In the genomic region with DNA sequence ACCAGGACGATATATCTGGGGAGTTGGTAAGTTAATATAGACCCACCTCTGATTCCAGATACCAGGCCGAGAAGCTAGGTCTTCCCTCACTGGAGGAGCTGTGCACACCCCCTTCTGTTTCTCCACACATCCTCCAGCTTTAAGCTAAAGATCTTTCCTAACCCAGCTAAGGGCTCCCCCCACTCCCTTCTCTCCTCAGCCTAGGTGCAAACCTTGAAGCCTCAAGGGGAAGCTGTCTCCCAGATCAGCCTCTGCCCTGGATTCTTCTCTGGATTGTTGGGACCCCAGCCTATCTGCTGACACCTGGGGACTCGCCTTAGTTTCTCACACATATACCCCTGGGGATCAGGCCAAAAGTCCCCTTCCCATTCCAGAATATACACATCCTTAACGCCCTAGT, we compare ENCODE assay signal across 8 mouse cellular contexts. TPM values are rescaled to one million over a fixed set of nuclear protein-coding genes. Genes with fewer than 3 reads are reported as not detected.
A peak's percentile ranks its signal among the peaks of the same experiment; 100 is the strongest.
DNase-seq lines count a peak whose midpoint lies in the region; ATAC-seq and TF ChIP-seq lines count a peak whose summit lies in the region.

No protein-coding gene starts in this region.

- peak overlapping the region; percentile 96 for H3K4me3 ChIP-seq in cerebellum, adult 2 months (replicated peaks; ENCODE audit: insufficient read depth, low read depth, low read length)
- H3K4me3 ChIP-seq in liver, embryonic 11.5 days (ENCODE audit: low read depth, low read length) = peak overlapping the region; percentile 52; the same call in 1 of the 2 replicates
- H3K4me3 ChIP-seq in liver, embryonic 12.5 days = no peak overlapping the region
- H3K4me3 ChIP-seq in intestine, embryonic 16.5 days (ENCODE audit: low read length) = peak overlapping the region; percentile 65

- peaks cover 5% of the 10 kb centered on the region; the same call in 1 of the 2 replicates for H3K4me1 ChIP-seq in cerebellum, adult 2 months (ENCODE audit: control insufficient read depth, insufficient read depth, low read length)
- peaks cover 3% of the 10 kb centered on the region for H3K4me1 ChIP-seq in liver, embryonic 11.5 days (replicated peaks; ENCODE audit: control insufficient read depth, insufficient read depth, low read length)
- 0 out of 2 replicates have a peak, but pooled peaks cover 4% of the 10 kb centered on the region for H3K4me1 ChIP-seq in liver, embryonic 12.5 days
- H3K4me1 ChIP-seq in intestine, embryonic 16.5 days (ENCODE audit: control insufficient read depth, insufficient read depth, low read length) = peaks cover 14% of the 10 kb centered on the region; the same call in 1 of the 2 replicates

- H3K27ac ChIP-seq in cerebellum, adult 2 months (ENCODE audit: insufficient read depth, low read length) = peak overlapping the region; percentile 86
- no peak overlapping the region for H3K27ac ChIP-seq in liver, embryonic 11.5 days (ENCODE audit: low read depth, low read length)
- H3K27ac ChIP-seq in liver, embryonic 12.5 days = no peak overlapping the region
- H3K27ac ChIP-seq in intestine, embryonic 16.5 days (ENCODE audit: low read length) = no peak overlapping the region

- no peaks in the 10 kb centered on the region for H3K27me3 ChIP-seq in cerebellum, adult 2 months (ENCODE audit: control insufficient read depth, insufficient read depth, low read length)
- H3K27me3 ChIP-seq in liver, embryonic 11.5 days (replicated peaks; ENCODE audit: control insufficient read depth, insufficient read depth, low read length) = peaks cover 25% of the 10 kb centered on the region
- H3K27me3 ChIP-seq in liver, embryonic 12.5 days (replicated peaks) = peaks cover 35% of the 10 kb centered on the region
- H3K27me3 ChIP-seq in intestine, embryonic 16.5 days (replicated peaks; ENCODE audit: control insufficient read depth, insufficient read depth, low read length) = 0 out of 2 replicates have a peak, but pooled peaks cover 3% of the 10 kb centered on the region

- no peak for TF ChIP-seq CTCF in cerebellum, adult 2 months (IDR thresholded peaks at IDR 0.05; ENCODE audit: borderline replicate concordance, insufficient read depth, low read depth, low read length)

- TF ChIP-seq POLR2A in cerebellum, adult 2 months (IDR thresholded peaks at IDR 0.05; ENCODE audit: borderline replicate concordance, insufficient read depth, low read length) = no peak

- H3K9me3 ChIP-seq in liver, embryonic 11.5 days (ENCODE audit: control insufficient read depth, low read length) = no peaks in the 10 kb centered on the region
- no peaks in the 10 kb centered on the region for H3K9me3 ChIP-seq in liver, embryonic 12.5 days (replicated peaks)
- no peaks in the 10 kb centered on the region for H3K9me3 ChIP-seq in intestine, embryonic 16.5 days (ENCODE audit: control insufficient read depth, low read length)

- 11% methylated on average over 4 of the region's 4 CpGs for WGBS in cerebellum, adult 2 months
- 41% methylated on average over 4 of the region's 4 CpGs for WGBS in liver, embryonic 11.5 days
- WGBS in liver, embryonic 12.5 days (ENCODE audit: insufficient replicate concordance) = 49% methylated on average over 4 of the region's 4 CpGs
- 45% methylated on average over 4 of the region's 4 CpGs for WGBS in intestine, embryonic 16.5 days

- DNase-seq in cerebellum, adult 2 months = peak in 1 of 2 experiments; percentile 47
- no peak for DNase-seq in liver, embryonic 11.5 days (ENCODE audit: low spot score)
- DNase-seq in right cerebral cortex, postnatal 4 days = peak; percentile 6
- no peak for DNase-seq in urinary bladder, postnatal 4 days (ENCODE audit: low spot score in 2 of 2)
- DNase-seq in adrenal gland, adult 2 months = no peak

- no peak for ATAC-seq in cerebellum, adult (ENCODE audit: insufficient number of reproducible peaks, low FRiP score, low TSS enrichment)
- ATAC-seq in liver, embryonic 11.5 days (replicated peaks; ENCODE audit: low FRiP score) = no peak
- ATAC-seq in liver, embryonic 12.5 days = no peak
- no peak for ATAC-seq in intestine, embryonic 16.5 days

- H3K36me3 ChIP-seq in liver, embryonic 11.5 days (ENCODE audit: control insufficient read depth, insufficient read depth, low read length) = no peaks in the 10 kb centered on the region
- H3K36me3 ChIP-seq in liver, embryonic 12.5 days = no peaks in the 10 kb centered on the region
- H3K36me3 ChIP-seq in intestine, embryonic 16.5 days (ENCODE audit: control insufficient read depth, insufficient read depth, low read length) = no peaks in the 10 kb centered on the region

- no peak overlapping the region for H3K9ac ChIP-seq in liver, embryonic 11.5 days (ENCODE audit: low read depth, low read length)
- no peak overlapping the region for H3K9ac ChIP-seq in liver, embryonic 12.5 days
- H3K9ac ChIP-seq in intestine, embryonic 16.5 days (ENCODE audit: low read depth, low read length) = peak overlapping the region; percentile 68; the same call in 1 of the 2 replicates

- peak overlapping the region; percentile 76 for H3K4me2 ChIP-seq in liver, embryonic 11.5 days
- H3K4me2 ChIP-seq in liver, embryonic 12.5 days = no peak overlapping the region
- H3K4me2 ChIP-seq in intestine, embryonic 16.5 days (ENCODE audit: low read depth, low read length) = peak overlapping the region; percentile 96; the same call in 1 of the 2 replicates

RNA-seq across cellular contexts. Expression of gene Lrrc3b, which starts 1.7 kb away (rescaled TPM):
- 48.5 and 49.4 TPM in 2 replicates for polyA plus RNA-seq in cerebellum, adult 2 months (2012; rRNA removed)
- 1.6 and 2.2 TPM in 2 replicates for polyA plus RNA-seq in liver, embryonic 11.5 days (2014; fragmentation: Nextera tagmentation; extraction: Ambion mirVana)
- 0.33 and 0.58 TPM in 2 replicates for polyA plus RNA-seq in liver, embryonic 12.5 days (2016; fragmentation: Nextera tagmentation; extraction: Ambion mirVana)
- polyA plus RNA-seq in intestine, embryonic 16.5 days (2015; fragmentation: Nextera tagmentation; extraction: Ambion mirVana) = 2.2 and 3.3 TPM in 2 replicates
- total RNA-seq in adrenal gland, adult 2 months (2021) = 1 to 10 TPM; 4.6 to 6.0 TPM
- 8.3 and 12.0 TPM in 2 replicates for polyA plus RNA-seq in adrenal gland, adult 2 months (2012; rRNA removed)
